Mouse (Mus musculus): ENCODE data around the gene Kcnc2. TPM values are rescaled to one million over a fixed set of nuclear protein-coding genes. Genes with fewer than 3 reads are reported as not detected.

The Kcnc2 gene
- polyA plus RNA-seq, 1 experiment, result 0.48 TPM

DNA sequence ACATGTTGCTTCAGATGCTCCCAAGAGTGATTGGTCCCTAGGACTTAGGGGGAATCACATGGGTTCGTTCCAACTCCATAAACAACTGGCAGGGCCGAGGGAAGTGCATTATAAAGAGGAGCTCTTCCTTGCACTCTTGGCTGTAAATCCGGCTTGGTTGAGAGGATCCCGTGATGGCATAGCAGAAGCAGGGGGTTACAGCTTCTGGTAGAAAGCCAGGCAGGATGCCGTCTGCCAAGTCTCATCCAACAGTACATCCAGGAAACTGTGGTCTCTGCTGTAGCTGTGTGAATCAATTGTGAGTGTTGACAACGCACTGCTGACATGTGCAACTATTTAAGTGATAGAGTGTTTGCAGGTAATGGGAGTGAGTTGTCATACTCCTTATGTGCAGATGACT, 107.5 kb downstream of the Kcnc2 start:
- Histone ChIP-seq H3K27me3 (ENCODE audit: control insufficient read depth, insufficient read depth, insufficient read length) (no peaks in the 10 kb centered on the region), H3K36me3 (ENCODE audit: control insufficient read depth, insufficient read depth) (no peaks in the 10 kb centered on the region), H3K4me3 (no peak overlapping the region), H3ac (ENCODE audit: control insufficient read depth, insufficient read length) (no peak overlapping the region), H3K4me2 (ENCODE audit: low read depth) (no peak overlapping the region), H3K79me2 (ENCODE audit: control insufficient read depth, insufficient read depth) (no peaks in the 10 kb centered on the region)
- TF ChIP-seq MAX (IDR thresholded peaks at IDR 0.05; ENCODE audit: low read depth), result no peak
- TF ChIP-seq MYOG (IDR thresholded peaks at IDR 0.05; ENCODE audit: control insufficient read depth in 1 of 3, insufficient read depth in 1 of 3, insufficient read length in 2 of 3, low read depth in 2 of 3), result no peak
- TF ChIP-seq TCF3 (IDR thresholded peaks at IDR 0.05; ENCODE audit: insufficient read length, low read depth), result no peak
- no peak for TF ChIP-seq USF1 (IDR thresholded peaks at IDR 0.05; ENCODE audit: low read depth)
- TF ChIP-seq POLR2AphosphoS2 (IDR thresholded peaks at IDR 0.05; ENCODE audit: insufficient read length, low read depth), result no peak
- TF ChIP-seq POLR2A (IDR thresholded peaks at IDR 0.05; ENCODE audit: insufficient read length, low read depth), result no peak
- no peak for TF ChIP-seq TCF12 (IDR thresholded peaks at IDR 0.05; ENCODE audit: insufficient read depth, poor library complexity, severe bottlenecking)
- TF ChIP-seq E2F4 (IDR thresholded peaks at IDR 0.05; ENCODE audit: insufficient read depth), result no peak
- TF ChIP-seq MYOD1 (IDR thresholded peaks at IDR 0.05; ENCODE audit: control insufficient read depth in 1 of 3, insufficient read length in 2 of 3, low read depth in 2 of 3), result no peak
- TF ChIP-seq REST (IDR thresholded peaks at IDR 0.05; ENCODE audit: insufficient read depth, insufficient read length), result no peak
- TF ChIP-seq SRF (IDR thresholded peaks at IDR 0.05; ENCODE audit: control insufficient read depth, insufficient read length, low read depth), result no peak
- no peak for TF ChIP-seq CEBPB (IDR thresholded peaks at IDR 0.05; ENCODE audit: insufficient read depth, poor library complexity, severe bottlenecking)

DNA sequence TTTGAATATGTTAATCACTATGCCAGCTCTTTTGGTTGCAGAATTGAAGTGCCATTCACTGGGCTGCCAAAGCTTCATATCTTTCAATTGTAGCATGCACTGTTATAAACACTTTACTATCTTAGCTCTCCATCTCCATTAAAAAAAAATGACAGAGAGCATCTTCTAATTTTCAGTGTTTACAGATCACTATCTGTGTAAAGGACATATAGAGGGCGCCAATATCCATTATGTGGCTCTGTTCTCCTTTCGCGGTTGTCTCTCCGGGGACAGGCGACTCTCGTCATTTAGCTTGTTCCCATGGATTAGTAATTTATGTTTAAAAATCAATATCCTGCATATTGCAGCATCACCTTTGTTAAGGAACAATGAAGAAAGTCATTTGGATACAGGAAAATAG, 109.7 kb downstream of the Kcnc2 start:
- TF ChIP-seq USF1 (IDR thresholded peaks at IDR 0.05; ENCODE audit: low read depth), result no peak
- no peak for TF ChIP-seq E2F4 (IDR thresholded peaks at IDR 0.05; ENCODE audit: insufficient read depth)
- no peak for TF ChIP-seq TCF3 (IDR thresholded peaks at IDR 0.05; ENCODE audit: insufficient read length, low read depth)
- TF ChIP-seq POLR2A (IDR thresholded peaks at IDR 0.05; ENCODE audit: insufficient read length, low read depth), result no peak
- TF ChIP-seq MYOD1 (IDR thresholded peaks at IDR 0.05; ENCODE audit: control insufficient read depth in 1 of 3, insufficient read length in 2 of 3, low read depth in 2 of 3), result no peak
- no peak for TF ChIP-seq CEBPB (IDR thresholded peaks at IDR 0.05; ENCODE audit: insufficient read depth, poor library complexity, severe bottlenecking)
- no peak for TF ChIP-seq TCF12 (IDR thresholded peaks at IDR 0.05; ENCODE audit: insufficient read depth, poor library complexity, severe bottlenecking)
- no peak overlapping the region for H3K4me2 ChIP-seq (ENCODE audit: low read depth)
- H3ac ChIP-seq (ENCODE audit: control insufficient read depth, insufficient read length), result no peak overlapping the region

GRCm38 (mm10) chr10:112394399-112394970, 123.6 kb downstream of the Kcnc2 start:
- no peaks in the 10 kb centered on the region for H3K27me3 ChIP-seq (ENCODE audit: control insufficient read depth, insufficient read depth, insufficient read length)
- H3K4me2 ChIP-seq (ENCODE audit: low read depth), result no peak overlapping the region
- H3K4me3 ChIP-seq, result no peak overlapping the region
- no peak for TF ChIP-seq POLR2A (IDR thresholded peaks at IDR 0.05; ENCODE audit: insufficient read length, low read depth)
- TF ChIP-seq POLR2AphosphoS2 (IDR thresholded peaks at IDR 0.05; ENCODE audit: insufficient read length, low read depth), result no peak
- no peak for TF ChIP-seq E2F4 (IDR thresholded peaks at IDR 0.05; ENCODE audit: insufficient read depth)
- TF ChIP-seq REST (IDR thresholded peaks at IDR 0.05; ENCODE audit: insufficient read depth, insufficient read length), result no peak
- no peak for TF ChIP-seq MYOG (IDR thresholded peaks at IDR 0.05; ENCODE audit: control insufficient read depth in 1 of 3, insufficient read depth in 1 of 3, insufficient read length in 2 of 3, low read depth in 2 of 3)
- no peak for TF ChIP-seq USF1 (IDR thresholded peaks at IDR 0.05; ENCODE audit: low read depth)
- no peak for TF ChIP-seq MAX (IDR thresholded peaks at IDR 0.05; ENCODE audit: low read depth)
- no peak for TF ChIP-seq TCF12 (IDR thresholded peaks at IDR 0.05; ENCODE audit: insufficient read depth, poor library complexity, severe bottlenecking)
- TF ChIP-seq SRF (IDR thresholded peaks at IDR 0.05; ENCODE audit: control insufficient read depth, insufficient read length, low read depth), result no peak
- no peak for TF ChIP-seq MYOD1 (IDR thresholded peaks at IDR 0.05; ENCODE audit: control insufficient read depth in 1 of 3, insufficient read length in 2 of 3, low read depth in 2 of 3)
- TF ChIP-seq TCF3 (IDR thresholded peaks at IDR 0.05; ENCODE audit: insufficient read length, low read depth), result no peak
- no peak for TF ChIP-seq CEBPB (IDR thresholded peaks at IDR 0.05; ENCODE audit: insufficient read depth, poor library complexity, severe bottlenecking)
- H3K79me2 ChIP-seq (ENCODE audit: control insufficient read depth, insufficient read depth), result no peaks in the 10 kb centered on the region
- no peak overlapping the region for H3ac ChIP-seq (ENCODE audit: control insufficient read depth, insufficient read length)
- H3K36me3 ChIP-seq (ENCODE audit: control insufficient read depth, insufficient read depth), result no peaks in the 10 kb centered on the region

More for the DNA sequence above, 109.7 kb downstream of the Kcnc2 start:
- H3K36me3 ChIP-seq (ENCODE audit: control insufficient read depth, insufficient read depth), result no peaks in the 10 kb centered on the region
- H3K27me3 ChIP-seq (ENCODE audit: control insufficient read depth, insufficient read depth, insufficient read length), result no peaks in the 10 kb centered on the region
- H3K4me3 ChIP-seq, result no peak overlapping the region
- no peaks in the 10 kb centered on the region for H3K79me2 ChIP-seq (ENCODE audit: control insufficient read depth, insufficient read depth)

- no peaks in the 10 kb centered on the region for H3K79me2 ChIP-seq (ENCODE audit: control insufficient read depth, insufficient read depth)
- TF ChIP-seq TCF3 (IDR thresholded peaks at IDR 0.05; ENCODE audit: insufficient read length, low read depth) (no peak), E2F4 (IDR thresholded peaks at IDR 0.05; ENCODE audit: insufficient read depth) (no peak), POLR2A (IDR thresholded peaks at IDR 0.05; ENCODE audit: insufficient read length, low read depth) (no peak), USF1 (IDR thresholded peaks at IDR 0.05; ENCODE audit: low read depth) (no peak), POLR2AphosphoS2 (IDR thresholded peaks at IDR 0.05; ENCODE audit: insufficient read length, low read depth) (no peak), MYOG (IDR thresholded peaks at IDR 0.05; ENCODE audit: control insufficient read depth in 1 of 3, insufficient read depth in 1 of 3, insufficient read length in 2 of 3, low read depth in 2 of 3) (no peak), REST (IDR thresholded peaks at IDR 0.05; ENCODE audit: insufficient read depth, insufficient read length) (no peak), TCF12 (IDR thresholded peaks at IDR 0.05; ENCODE audit: insufficient read depth, poor library complexity, severe bottlenecking) (no peak), MAX (IDR thresholded peaks at IDR 0.05; ENCODE audit: low read depth) (no peak)
- no peaks in the 10 kb centered on the region for H3K27me3 ChIP-seq (ENCODE audit: control insufficient read depth, insufficient read depth, insufficient read length)
- H3ac ChIP-seq (ENCODE audit: control insufficient read depth, insufficient read length), result no peak overlapping the region
- H3K4me2 ChIP-seq (ENCODE audit: low read depth), result no peak overlapping the region
- H3K4me3 ChIP-seq, result no peak overlapping the region
- H3K36me3 ChIP-seq (ENCODE audit: control insufficient read depth, insufficient read depth), result no peaks in the 10 kb centered on the region
These were observed 126.3 kb downstream of the Kcnc2 start for GRCm38 (mm10) chr10:112397194-112397593.
